Mouse (Mus musculus): Measurements from ENCODE around the gene Pa2g4. TPM values are rescaled to one million over a fixed set of nuclear protein-coding genes. Genes with fewer than 3 reads are reported as not detected.
"Not testable (repeated sequence)": the region's sequence is repeated elsewhere in the genome, so short reads cannot be mapped to it uniquely, and the experiment has no call there.

The Pa2g4 gene
- polyA plus RNA-seq (2015; fragmentation: Nextera tagmentation; extraction: Ambion mirVana), result 125 and 136 TPM in 2 replicates

GRCm38 (mm10) chr10:128565788-128566531, at the start of gene Pa2g4:
Pa2g4 (minus strand) TSS chr10:128565987.
- WGBS, result under 1% methylated on average over 58 of the region's 58 CpGs
- Histone ChIP-seq H3K27me3 (replicated peaks) (no peaks in the 10 kb centered on the region), H3K27ac (replicated peaks) (peak within 1 kb of the TSS; percentile 90), H3K9ac (peak within 1 kb of the TSS; percentile 94), H3K4me2 (peak within 1 kb of the TSS; percentile 95), H3K9me3 (no peaks in the 10 kb centered on the region), H3K4me1 (peaks cover 24% of the 10 kb centered on the region), H3K4me3 (peak within 1 kb of the TSS; percentile 75), H3K36me3 (peaks cover 43% of the 10 kb centered on the region)
- ATAC-seq (ENCODE audit: extremely low read depth, insufficient number of reproducible peaks, low FRiP score, low TSS enrichment), result peak; percentile 97

- no peak overlapping the region for H3K4me2 ChIP-seq
- H3K4me3 ChIP-seq, result no peak overlapping the region
- ATAC-seq (ENCODE audit: extremely low read depth, insufficient number of reproducible peaks, low FRiP score, low TSS enrichment), result no peak
- no peaks in the 10 kb centered on the region for H3K4me1 ChIP-seq
- no peaks in the 10 kb centered on the region for H3K36me3 ChIP-seq
- no peak overlapping the region for H3K9ac ChIP-seq
- H3K27me3 ChIP-seq (replicated peaks), result peaks cover 8% of the 10 kb centered on the region; the same call in 1 of the 2 replicates
- no peaks in the 10 kb centered on the region for H3K9me3 ChIP-seq
- H3K27ac ChIP-seq (replicated peaks), result no peak overlapping the region
- WGBS, result 58% methylated on average over 3 of the region's 3 CpGs
Measured at GRCm38 (mm10) chr10:128614934-128615333, 49.1 kb upstream of the Pa2g4 start.

- H3K4me1 ChIP-seq; H3K36me3 ChIP-seq; H3K9me3 ChIP-seq; H3K9ac ChIP-seq; H3K4me3 ChIP-seq; ATAC-seq (ENCODE audit: extremely low read depth, insufficient number of reproducible peaks, low FRiP score, low TSS enrichment); H3K4me2 ChIP-seq; H3K27me3 ChIP-seq (replicated peaks); H3K27ac ChIP-seq (replicated peaks): not testable (repeated sequence)
- 54% methylated on average over 4 of the region's 4 CpGs for WGBS
Measured at GRCm38 (mm10) chr10:128613820-128614219, 48.0 kb upstream of the Pa2g4 start.

- no peak overlapping the region for H3K4me3 ChIP-seq
- H3K4me1 ChIP-seq, result no peaks in the 10 kb centered on the region
- no peaks in the 10 kb centered on the region for H3K36me3 ChIP-seq
- peak overlapping the region; percentile 12; the same call in 1 of the 2 replicates for H3K9ac ChIP-seq
- no peaks in the 10 kb centered on the region for H3K9me3 ChIP-seq
- H3K27ac ChIP-seq (replicated peaks), result no peak overlapping the region
- 35% methylated on average over 6 of the region's 6 CpGs for WGBS
- ATAC-seq (ENCODE audit: extremely low read depth, insufficient number of reproducible peaks, low FRiP score, low TSS enrichment), result no peak
- peaks cover 8% of the 10 kb centered on the region; the same call in 1 of the 2 replicates for H3K27me3 ChIP-seq (replicated peaks)
- peak overlapping the region; percentile 10; the same call in 1 of the 2 replicates for H3K4me2 ChIP-seq
Measured at GRCm38 (mm10) chr10:128613154-128613440, 47.3 kb upstream of the Pa2g4 start.

DNA sequence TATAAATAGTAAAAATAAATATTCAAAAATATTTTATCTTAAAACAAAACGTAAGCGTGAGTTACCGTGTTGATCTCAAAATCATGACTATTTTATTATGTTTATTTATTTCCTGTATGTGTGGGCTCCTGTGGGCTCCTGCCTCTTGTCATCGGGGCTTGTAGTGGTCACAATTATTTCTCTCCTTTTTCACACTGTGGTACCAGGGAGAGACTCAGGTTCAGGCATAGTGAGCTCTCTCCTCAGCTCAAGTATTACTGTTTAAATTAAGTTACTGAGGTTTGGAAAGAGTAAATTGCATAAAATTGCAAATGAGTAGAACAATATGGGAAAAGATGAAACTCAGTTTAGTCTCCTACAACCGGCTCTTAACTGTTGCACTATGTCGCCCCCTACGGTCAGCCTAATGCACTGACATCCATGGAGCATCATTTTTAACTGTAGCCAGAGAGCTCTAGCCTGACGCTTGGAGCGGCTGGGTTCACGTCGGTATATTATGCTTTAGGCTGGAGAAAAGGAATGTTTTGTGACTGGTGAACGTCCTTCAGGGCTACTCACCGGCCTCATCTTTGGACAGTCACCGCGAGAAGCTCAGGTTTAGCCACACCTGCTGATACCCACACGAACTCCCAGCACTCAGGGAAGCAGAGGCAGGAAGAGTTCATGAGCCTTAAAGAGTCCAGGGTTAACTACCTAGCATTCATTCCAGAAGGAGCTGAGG, 46.8 kb upstream of the Pa2g4 start:
- Histone ChIP-seq H3K36me3 (no peaks in the 10 kb centered on the region), H3K4me3 (peak overlapping the region; percentile 13; the same call in 1 of the 2 replicates), H3K4me2 (peak overlapping the region; percentile 10; the same call in 1 of the 2 replicates), H3K4me1 (no peaks in the 10 kb centered on the region), H3K9ac (peak overlapping the region; percentile 12; the same call in 1 of the 2 replicates), H3K9me3 (no peaks in the 10 kb centered on the region), H3K27ac (replicated peaks) (no peak overlapping the region), H3K27me3 (replicated peaks) (peaks cover 8% of the 10 kb centered on the region; the same call in 1 of the 2 replicates)
- 15% methylated on average over 16 of the region's 16 CpGs for WGBS
- no peak for ATAC-seq (ENCODE audit: extremely low read depth, insufficient number of reproducible peaks, low FRiP score, low TSS enrichment)

- H3K9ac ChIP-seq, result no peak overlapping the region
Measured at GRCm38 (mm10) chr10:128606483-128606882, 40.7 kb upstream of the Pa2g4 start.

GRCm38 (mm10) chr10:128602470-128603128, 36.8 kb upstream of the Pa2g4 start:
- Histone ChIP-seq H3K9me3 (no peaks in the 10 kb centered on the region), H3K36me3 (no peaks in the 10 kb centered on the region), H3K9ac (no peak overlapping the region), H3K4me1 (no peaks in the 10 kb centered on the region), H3K4me2 (no peak overlapping the region), H3K27me3 (replicated peaks) (no peaks in the 10 kb centered on the region), H3K4me3 (no peak overlapping the region), H3K27ac (replicated peaks) (no peak overlapping the region)
- no peak for ATAC-seq (ENCODE audit: extremely low read depth, insufficient number of reproducible peaks, low FRiP score, low TSS enrichment)
- 77% methylated on average over 4 of the region's 4 CpGs for WGBS

More at GRCm38 (mm10) chr10:128606483-128606882, 40.7 kb upstream of the Pa2g4 start:
- H3K27ac ChIP-seq (replicated peaks), result no peak overlapping the region
- no peaks in the 10 kb centered on the region for H3K9me3 ChIP-seq
- H3K4me1 ChIP-seq, result no peaks in the 10 kb centered on the region
- 32% methylated on average over 2 of the region's 2 CpGs for WGBS
- ATAC-seq (ENCODE audit: extremely low read depth, insufficient number of reproducible peaks, low FRiP score, low TSS enrichment), result no peak
- H3K27me3 ChIP-seq (replicated peaks), result no peaks in the 10 kb centered on the region
- no peak overlapping the region for H3K4me2 ChIP-seq
- no peaks in the 10 kb centered on the region for H3K36me3 ChIP-seq
- no peak overlapping the region for H3K4me3 ChIP-seq

DNA sequence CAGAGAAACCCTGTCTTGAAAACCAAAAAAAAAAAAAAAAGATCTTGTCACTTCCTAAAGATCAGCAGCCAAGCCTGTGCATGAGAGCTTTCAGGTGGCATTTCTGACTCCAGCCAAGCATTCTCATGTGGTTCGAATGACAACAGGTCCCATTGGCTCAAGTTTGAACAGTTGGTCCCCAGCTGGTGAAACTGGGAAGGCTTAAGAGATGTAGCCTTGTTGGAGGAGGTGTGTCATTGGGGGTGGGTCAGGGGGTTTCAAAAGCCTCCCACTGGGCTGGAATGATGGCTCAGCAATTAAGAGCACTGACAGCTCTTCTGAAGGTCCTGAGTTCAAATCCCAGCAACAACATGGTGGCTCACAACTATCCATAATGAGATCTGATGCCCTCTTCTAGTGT, 35.7 kb upstream of the Pa2g4 start:
- ATAC-seq (ENCODE audit: extremely low read depth, insufficient number of reproducible peaks, low FRiP score, low TSS enrichment), result no peak
- no peak overlapping the region for H3K27ac ChIP-seq (replicated peaks)
- H3K27me3 ChIP-seq (replicated peaks), result no peaks in the 10 kb centered on the region
- WGBS, result 66% methylated on average over 1 of the region's 1 CpGs
- H3K4me3 ChIP-seq, result no peak overlapping the region
- no peak overlapping the region for H3K4me2 ChIP-seq
- H3K9me3 ChIP-seq, result no peaks in the 10 kb centered on the region
- no peaks in the 10 kb centered on the region for H3K36me3 ChIP-seq
- H3K4me1 ChIP-seq, result no peaks in the 10 kb centered on the region
- H3K9ac ChIP-seq, result no peak overlapping the region

GRCm38 (mm10) chr10:128598476-128598875, 32.7 kb upstream of the Pa2g4 start:
- H3K36me3 ChIP-seq, result no peaks in the 10 kb centered on the region
- H3K9ac ChIP-seq, result no peak overlapping the region

GRCm38 (mm10) chr10:128592797-128593196, 27.0 kb upstream of the Pa2g4 start:
- Histone ChIP-seq H3K36me3 (no peaks in the 10 kb centered on the region), H3K9ac (no peak overlapping the region), H3K4me3 (no peak overlapping the region), H3K27me3 (replicated peaks) (peaks cover 16% of the 10 kb centered on the region), H3K27ac (replicated peaks) (no peak overlapping the region), H3K4me2 (no peak overlapping the region), H3K9me3 (no peaks in the 10 kb centered on the region), H3K4me1 (peaks cover 25% of the 10 kb centered on the region)
- ATAC-seq (ENCODE audit: extremely low read depth, insufficient number of reproducible peaks, low FRiP score, low TSS enrichment), result no peak
- WGBS, result 63% methylated on average over 5 of the region's 5 CpGs

More at GRCm38 (mm10) chr10:128598476-128598875, 32.7 kb upstream of the Pa2g4 start:
- Histone ChIP-seq H3K4me1 (no peaks in the 10 kb centered on the region), H3K27me3 (replicated peaks) (no peaks in the 10 kb centered on the region), H3K4me3 (no peak overlapping the region), H3K9me3 (no peaks in the 10 kb centered on the region), H3K4me2 (no peak overlapping the region), H3K27ac (replicated peaks) (no peak overlapping the region)
- no peak for ATAC-seq (ENCODE audit: extremely low read depth, insufficient number of reproducible peaks, low FRiP score, low TSS enrichment)
- WGBS, result 65% methylated on average over 2 of the region's 2 CpGs

DNA sequence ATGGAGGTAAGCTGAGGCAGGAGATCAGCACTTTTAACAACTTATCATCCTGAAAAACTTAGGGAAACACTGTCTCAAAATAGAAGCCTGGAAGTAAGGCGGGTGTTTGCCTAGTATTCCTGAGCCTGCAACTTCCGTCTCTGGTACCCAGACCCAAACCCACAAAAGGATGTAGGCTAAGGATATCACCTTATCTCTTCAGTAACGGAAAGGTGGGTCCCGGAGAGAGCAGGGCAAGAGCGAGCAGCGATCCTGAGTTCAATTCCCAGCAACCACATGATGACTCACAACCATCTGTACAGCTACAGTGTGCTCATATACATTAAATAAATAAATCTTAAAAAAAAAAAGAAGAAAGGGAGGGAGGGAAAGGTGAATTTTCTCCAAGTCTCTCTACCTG, 25.6 kb upstream of the Pa2g4 start:
- Histone ChIP-seq H3K36me3 (no peaks in the 10 kb centered on the region), H3K9ac (no peak overlapping the region), H3K4me2 (no peak overlapping the region), H3K27ac (replicated peaks) (no peak overlapping the region), H3K9me3 (no peaks in the 10 kb centered on the region), H3K27me3 (replicated peaks) (peaks cover 30% of the 10 kb centered on the region), H3K4me1 (peaks cover 25% of the 10 kb centered on the region), H3K4me3 (no peak overlapping the region)
- WGBS, result 50% methylated on average over 6 of the region's 6 CpGs
- ATAC-seq (ENCODE audit: extremely low read depth, insufficient number of reproducible peaks, low FRiP score, low TSS enrichment), result no peak
